Mouse (Mus musculus): Measurements from ENCODE around the gene Hoxb5. TPM values are rescaled to one million over a fixed set of nuclear protein-coding genes. Genes with fewer than 3 reads are reported as not detected.

The Hoxb5 gene
- polyA plus RNA-seq, 1 experiment from 2014 or later: 18.8 TPM

DNA sequence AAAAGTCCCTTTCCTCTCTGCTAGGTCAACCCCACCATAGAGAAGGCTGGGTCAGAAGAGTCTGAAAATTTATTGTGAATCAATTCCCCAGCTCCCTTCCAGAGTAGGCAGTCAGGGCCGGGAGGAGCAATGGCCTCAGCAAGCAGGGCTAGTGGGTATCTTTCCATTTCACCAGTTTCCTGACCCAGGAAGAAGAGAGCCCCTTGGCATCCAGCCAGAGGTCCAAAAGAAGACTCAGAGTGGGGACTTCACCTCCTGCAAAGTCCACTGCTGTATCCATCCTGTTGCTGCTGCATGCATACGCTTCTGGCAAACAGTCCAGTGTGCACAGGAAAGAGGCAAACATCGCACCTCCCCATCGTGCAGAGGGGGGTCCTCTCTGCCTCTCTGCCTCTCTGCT, 27.2 kb upstream of the Hoxb5 start:
- peak overlapping the region; percentile 100 for H3K27ac ChIP-seq
- H3K9ac ChIP-seq: 0 out of 2 replicates have a peak overlapping the region, but pooled peaks have one; percentile 3
- H3K4me3 ChIP-seq (replicated peaks): no peak overlapping the region; the same call in 1 of the 2 replicates
- 41% methylated on average over 4 of the region's 4 CpGs for WGBS
- H3K4me2 ChIP-seq: peak overlapping the region; percentile 13; the same call in 1 of the 2 replicates
- ATAC-seq (replicated peaks; ENCODE audit: low FRiP score): no peak
- H3K27me3 ChIP-seq: peaks cover 27% of the 10 kb centered on the region
- H3K4me1 ChIP-seq: peaks cover 91% of the 10 kb centered on the region
- no peaks in the 10 kb centered on the region for H3K9me3 ChIP-seq (replicated peaks)
- H3K36me3 ChIP-seq: 0 out of 2 replicates have a peak, but pooled peaks cover 4% of the 10 kb centered on the region

DNA sequence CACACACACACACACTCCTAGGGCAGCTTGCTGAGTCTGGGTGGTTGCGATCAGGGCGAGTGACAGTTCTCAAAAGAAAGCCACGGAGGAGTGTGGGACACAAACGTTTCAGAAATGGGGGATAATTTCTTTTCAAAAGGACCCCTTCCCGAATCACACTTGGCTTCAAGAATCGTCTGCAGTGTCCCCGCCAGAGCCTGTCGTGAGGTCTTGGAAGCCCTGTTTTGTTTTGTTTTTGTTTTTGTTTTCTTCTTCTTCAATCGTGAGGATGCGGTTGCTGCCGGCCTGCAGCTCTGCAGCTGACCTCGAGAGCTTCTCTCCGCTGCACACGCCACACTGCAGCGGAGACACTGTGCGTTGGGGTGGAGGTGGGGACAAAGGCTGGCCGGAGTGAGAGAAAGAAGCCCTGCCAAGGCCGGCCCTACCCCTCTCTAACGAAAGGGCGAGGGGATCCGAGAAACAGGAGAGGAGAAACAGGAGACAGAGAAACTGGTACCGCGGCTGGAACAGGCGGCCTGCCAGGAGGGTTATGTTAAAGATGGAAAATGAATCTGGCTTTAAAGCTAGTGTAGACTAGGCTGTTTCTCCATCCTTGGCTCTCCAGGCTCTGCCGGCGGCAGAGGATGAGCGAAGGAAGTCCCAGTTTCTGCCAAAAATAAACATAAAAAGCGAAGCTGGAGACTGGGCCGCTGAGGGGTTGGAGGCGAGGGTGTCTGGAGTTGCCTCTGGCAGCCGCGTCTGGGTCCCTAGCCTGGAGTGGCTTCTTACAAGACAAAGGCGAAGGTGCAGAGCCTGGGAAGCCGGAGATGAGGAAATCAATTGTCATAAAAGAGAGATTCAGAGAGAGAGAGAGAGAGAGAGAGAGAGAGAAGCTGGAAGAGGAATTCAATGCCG, 25.7 kb upstream of the Hoxb5 start:
- Histone ChIP-seq H3K4me3 (replicated peaks) (peak overlapping the region; percentile 80), H3K27me3 (peaks cover 27% of the 10 kb centered on the region), H3K27ac (peak overlapping the region; percentile 100), H3K36me3 (0 out of 2 replicates have a peak, but pooled peaks cover 4% of the 10 kb centered on the region), H3K4me1 (peaks cover 92% of the 10 kb centered on the region), H3K9me3 (replicated peaks) (no peaks in the 10 kb centered on the region), H3K9ac (peak overlapping the region; percentile 46), H3K4me2 (peak overlapping the region; percentile 90)
- WGBS: 3% methylated on average over 35 of the region's 35 CpGs
- ATAC-seq (replicated peaks; ENCODE audit: low FRiP score): no peak

DNA sequence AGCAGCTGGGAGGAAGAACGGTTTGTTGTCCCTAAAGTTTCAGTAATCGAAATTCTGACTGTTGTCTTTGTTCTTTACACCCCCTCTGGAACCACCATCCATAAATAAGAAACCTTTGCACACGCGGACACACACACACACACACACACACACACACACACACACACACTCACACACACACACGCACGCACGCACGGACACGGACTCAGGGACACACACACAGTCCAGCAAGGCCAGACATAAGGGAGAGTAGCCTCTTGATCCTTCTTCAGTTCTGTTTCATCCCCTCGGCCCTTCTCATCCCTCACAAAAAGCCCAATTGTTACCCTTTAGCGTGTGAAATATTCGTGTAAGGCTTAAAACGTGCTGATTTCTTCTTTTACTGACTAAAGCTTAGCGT, 24.8 kb upstream of the Hoxb5 start:
- Histone ChIP-seq H3K4me3 (replicated peaks) (peak overlapping the region; percentile 80), H3K27me3 (peaks cover 22% of the 10 kb centered on the region), H3K36me3 (0 out of 2 replicates have a peak, but pooled peaks cover 4% of the 10 kb centered on the region), H3K4me1 (peaks cover 82% of the 10 kb centered on the region), H3K27ac (peak overlapping the region; percentile 100), H3K4me2 (peak overlapping the region; percentile 90), H3K9me3 (replicated peaks) (no peaks in the 10 kb centered on the region), H3K9ac (peak overlapping the region; percentile 46)
- ATAC-seq (replicated peaks; ENCODE audit: low FRiP score): no peak
- 9% methylated on average over 14 of the region's 14 CpGs for WGBS

DNA sequence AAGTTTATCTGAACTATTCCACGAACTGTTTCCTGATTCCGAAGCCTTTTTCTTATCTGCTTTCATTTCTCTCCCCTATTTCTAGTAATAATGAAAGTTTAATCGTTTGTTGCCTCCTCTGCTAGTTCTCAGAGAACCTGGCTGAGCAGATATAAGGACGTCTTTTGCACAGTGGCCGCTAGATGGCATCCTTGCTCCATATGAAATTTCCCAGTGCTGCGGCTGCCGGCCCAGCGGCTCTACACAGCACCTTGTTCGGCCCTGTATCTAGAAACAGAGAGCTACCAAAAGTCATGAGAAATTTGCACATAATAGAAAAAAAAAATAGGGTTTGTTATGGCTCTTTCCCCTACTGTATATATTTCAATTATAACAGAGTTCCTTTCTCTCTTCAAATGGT, 24.4 kb upstream of the Hoxb5 start:
- peak; percentile 57 for ATAC-seq (replicated peaks; ENCODE audit: low FRiP score)
- WGBS: 0% methylated on average over 9 of the region's 9 CpGs
- H3K9ac ChIP-seq: peak overlapping the region; percentile 46
- H3K4me3 ChIP-seq (replicated peaks): peak overlapping the region; percentile 80
- H3K4me2 ChIP-seq: peak overlapping the region; percentile 90
- 0 out of 2 replicates have a peak, but pooled peaks cover 4% of the 10 kb centered on the region for H3K36me3 ChIP-seq
- peaks cover 80% of the 10 kb centered on the region for H3K4me1 ChIP-seq
- H3K27me3 ChIP-seq: peaks cover 17% of the 10 kb centered on the region
- H3K9me3 ChIP-seq (replicated peaks): no peaks in the 10 kb centered on the region
- H3K27ac ChIP-seq: peak overlapping the region; percentile 100

DNA sequence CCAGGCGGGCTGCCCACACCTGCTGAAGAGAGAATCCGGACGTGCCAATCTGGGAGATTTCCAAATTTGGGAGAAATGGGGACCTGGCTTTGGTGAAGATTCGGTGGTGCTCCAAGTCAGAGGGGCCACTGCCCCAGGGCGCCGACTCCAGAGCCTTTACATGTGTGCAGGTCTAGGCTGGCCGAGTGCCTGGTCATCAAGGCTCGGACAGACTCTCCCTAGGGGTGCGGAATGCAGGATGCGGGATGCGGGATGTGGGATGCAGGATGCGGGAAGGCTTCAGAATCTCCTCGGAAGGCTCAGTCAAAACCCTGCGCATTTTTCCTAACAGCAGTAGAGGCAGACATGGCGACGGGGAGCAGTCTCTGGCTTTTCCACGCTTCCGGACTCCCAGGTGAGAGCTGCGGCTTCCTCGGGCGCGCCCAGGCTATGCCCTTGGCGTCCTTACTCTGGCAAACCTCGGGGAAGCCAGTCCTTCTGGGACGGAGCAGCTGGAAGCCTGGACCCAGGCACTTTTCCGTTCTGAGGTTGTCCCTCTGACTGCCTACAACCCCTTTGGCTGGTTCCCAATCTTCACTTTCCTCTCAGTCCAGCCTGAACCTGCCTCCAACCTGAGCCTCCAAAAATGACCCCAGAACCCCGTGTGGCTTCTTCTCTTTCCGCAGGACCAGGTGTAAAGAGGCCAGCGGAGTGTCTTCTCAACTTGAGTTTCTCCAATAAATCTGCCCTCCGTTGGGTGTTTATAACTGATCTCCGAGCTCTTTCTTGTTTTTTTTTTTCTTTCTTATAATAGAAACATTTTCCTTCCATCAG, 23.5 kb upstream of the Hoxb5 start:
- peak overlapping the region; percentile 80 for H3K4me3 ChIP-seq (replicated peaks)
- no peaks in the 10 kb centered on the region for H3K9me3 ChIP-seq (replicated peaks)
- 0 out of 2 replicates have a peak, but pooled peaks cover 4% of the 10 kb centered on the region for H3K36me3 ChIP-seq
- H3K4me2 ChIP-seq: peak overlapping the region; percentile 90
- H3K27ac ChIP-seq: peak overlapping the region; percentile 100
- WGBS: 4% methylated on average over 31 of the region's 31 CpGs
- peak overlapping the region; percentile 96 for H3K9ac ChIP-seq
- peaks cover 10% of the 10 kb centered on the region for H3K27me3 ChIP-seq
- H3K4me1 ChIP-seq: peaks cover 71% of the 10 kb centered on the region
- no peak for ATAC-seq (replicated peaks; ENCODE audit: low FRiP score)

DNA sequence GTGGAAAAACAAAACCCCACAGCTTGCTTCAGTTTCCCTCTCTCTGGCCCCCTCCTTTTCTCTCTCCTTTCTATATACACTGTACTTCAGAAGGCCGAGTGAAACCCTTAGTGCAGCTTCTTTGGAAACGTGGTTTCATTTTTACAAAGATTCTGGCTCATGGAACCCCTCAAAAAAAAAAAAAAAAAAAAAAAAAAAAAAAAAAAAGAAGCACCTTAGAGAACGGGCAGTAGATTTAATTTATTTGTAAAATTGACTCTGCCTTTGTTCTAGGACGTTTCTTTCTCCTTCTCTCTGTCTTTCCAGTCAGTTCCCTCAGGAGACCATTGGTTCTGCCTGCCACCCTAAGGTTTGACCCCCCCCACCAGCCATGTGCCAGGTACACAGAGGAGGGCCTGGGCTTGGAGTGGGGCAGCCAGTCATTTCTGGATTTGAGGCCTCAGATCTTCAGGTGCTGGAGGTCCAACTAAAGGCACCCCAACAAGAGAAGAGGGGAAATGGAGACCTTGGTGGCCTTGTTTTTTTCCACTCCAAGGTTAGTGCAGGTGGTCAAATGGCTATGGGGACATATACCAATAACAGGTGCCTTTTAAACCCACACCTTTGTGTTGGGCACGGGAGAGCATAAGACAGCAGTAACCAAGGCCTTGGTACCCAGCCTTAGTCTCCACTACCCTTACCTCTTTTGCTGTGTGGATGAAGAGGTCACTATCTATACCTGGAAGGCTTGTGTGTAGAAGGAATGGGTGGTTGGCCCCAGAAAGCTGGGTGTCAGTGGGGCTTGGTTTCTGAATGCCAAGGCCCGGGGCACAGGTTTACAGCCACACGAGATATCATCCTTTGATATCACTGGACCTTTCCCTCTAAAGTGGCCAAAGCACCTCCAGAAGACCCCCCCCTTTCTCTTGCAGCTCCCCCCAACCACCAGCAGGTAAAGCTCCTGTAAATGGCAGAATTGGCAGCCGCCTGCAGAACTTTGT, 22.4 kb upstream of the Hoxb5 start:
- Histone ChIP-seq H3K4me2 (peak overlapping the region; percentile 90), H3K27ac (peak overlapping the region; percentile 100), H3K4me3 (replicated peaks) (peak overlapping the region; percentile 80), H3K36me3 (no peaks in the 10 kb centered on the region), H3K9ac (peak overlapping the region; percentile 96), H3K9me3 (replicated peaks) (no peaks in the 10 kb centered on the region), H3K4me1 (peaks cover 62% of the 10 kb centered on the region), H3K27me3 (peaks cover 7% of the 10 kb centered on the region; the same call in 1 of the 2 replicates)
- ATAC-seq (replicated peaks; ENCODE audit: low FRiP score): no peak
- WGBS: 31% methylated on average over 8 of the region's 8 CpGs

DNA sequence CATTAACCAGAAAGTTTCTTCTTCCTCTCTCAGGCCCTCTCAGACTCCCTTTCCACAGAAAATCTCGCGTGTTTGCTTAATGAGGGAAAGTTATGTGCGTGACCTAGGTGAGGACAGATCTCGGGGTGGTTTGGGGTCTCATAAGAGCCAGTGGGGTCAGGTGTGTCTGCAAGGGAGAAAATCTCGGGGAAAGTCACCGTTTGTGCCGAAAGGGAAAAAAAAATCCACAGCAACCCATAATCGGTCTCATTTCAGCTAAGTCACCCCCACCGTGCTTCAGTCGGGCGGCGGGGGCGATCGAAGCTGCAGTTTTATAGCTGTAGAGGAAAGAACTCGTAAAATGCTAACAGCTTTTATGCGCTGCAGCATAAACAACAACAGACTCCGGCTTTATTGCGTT, 21.7 kb upstream of the Hoxb5 start:
- peak overlapping the region; percentile 96 for H3K9ac ChIP-seq
- WGBS: 7% methylated on average over 18 of the region's 18 CpGs

DNA sequence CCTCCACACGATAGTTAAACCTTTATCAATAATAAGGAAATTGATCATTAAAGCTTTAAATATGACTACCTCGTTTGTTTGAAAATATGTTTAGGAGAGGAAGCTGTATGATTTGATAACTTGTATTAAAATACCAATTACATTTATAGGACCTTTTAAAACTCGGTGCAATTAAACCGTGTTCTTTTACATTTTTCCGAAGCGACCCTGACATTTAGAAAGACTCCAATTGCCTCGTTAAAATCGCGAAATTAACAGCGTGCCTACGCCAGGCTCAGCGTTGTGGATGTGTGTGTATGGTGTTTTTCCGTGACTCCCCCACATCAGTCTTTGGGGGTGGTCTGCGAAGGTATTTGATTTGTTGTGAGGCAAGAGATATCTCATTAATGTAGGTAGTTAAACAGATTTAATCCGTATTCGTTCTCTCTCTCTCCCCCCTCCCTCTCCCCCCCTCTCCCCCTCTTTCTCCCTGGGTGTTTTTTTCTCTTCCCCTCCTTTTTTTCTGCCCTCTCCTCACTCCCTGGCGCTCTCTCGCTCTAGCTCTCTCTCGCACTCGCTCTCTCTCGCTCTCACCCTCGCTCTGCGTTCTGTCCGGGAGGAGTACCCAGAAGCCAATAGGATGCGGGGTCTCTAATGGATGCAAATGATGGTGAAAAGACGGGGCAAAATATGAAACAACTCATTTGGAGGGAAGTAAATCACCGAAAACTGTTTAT, 21.1 kb upstream of the Hoxb5 start, which contains the start of gene Hoxb8:
Gene Hoxb8, plus strand, starts transcription at position 51 of the 716 bp plus-strand sequence.
- H3K4me2 ChIP-seq: peak within 1 kb of the TSS; percentile 90
- H3K4me1 ChIP-seq: peaks cover 49% of the 10 kb centered on the region
- H3K9me3 ChIP-seq (replicated peaks): no peaks in the 10 kb centered on the region
- H3K36me3 ChIP-seq: no peaks in the 10 kb centered on the region
- no peak for ATAC-seq (replicated peaks; ENCODE audit: low FRiP score)
- under 1% methylated on average over 27 of the region's 27 CpGs for WGBS
- H3K4me3 ChIP-seq (replicated peaks): peak within 1 kb of the TSS; percentile 80
- peaks cover 3% of the 10 kb centered on the region; the same call in 1 of the 2 replicates for H3K27me3 ChIP-seq
- peak within 1 kb of the TSS; percentile 100 for H3K27ac ChIP-seq
- H3K9ac ChIP-seq: peak within 1 kb of the TSS; percentile 96

More for the DNA sequence above, 21.7 kb upstream of the Hoxb5 start:
- H3K9me3 ChIP-seq (replicated peaks): no peaks in the 10 kb centered on the region
- peak overlapping the region; percentile 80 for H3K4me3 ChIP-seq (replicated peaks)
- H3K4me1 ChIP-seq: peaks cover 55% of the 10 kb centered on the region
- no peaks in the 10 kb centered on the region for H3K36me3 ChIP-seq
- peak overlapping the region; percentile 90 for H3K4me2 ChIP-seq
- peak overlapping the region; percentile 100 for H3K27ac ChIP-seq
- no peak for ATAC-seq (replicated peaks; ENCODE audit: low FRiP score)
- peaks cover 7% of the 10 kb centered on the region; the same call in 1 of the 2 replicates for H3K27me3 ChIP-seq

DNA sequence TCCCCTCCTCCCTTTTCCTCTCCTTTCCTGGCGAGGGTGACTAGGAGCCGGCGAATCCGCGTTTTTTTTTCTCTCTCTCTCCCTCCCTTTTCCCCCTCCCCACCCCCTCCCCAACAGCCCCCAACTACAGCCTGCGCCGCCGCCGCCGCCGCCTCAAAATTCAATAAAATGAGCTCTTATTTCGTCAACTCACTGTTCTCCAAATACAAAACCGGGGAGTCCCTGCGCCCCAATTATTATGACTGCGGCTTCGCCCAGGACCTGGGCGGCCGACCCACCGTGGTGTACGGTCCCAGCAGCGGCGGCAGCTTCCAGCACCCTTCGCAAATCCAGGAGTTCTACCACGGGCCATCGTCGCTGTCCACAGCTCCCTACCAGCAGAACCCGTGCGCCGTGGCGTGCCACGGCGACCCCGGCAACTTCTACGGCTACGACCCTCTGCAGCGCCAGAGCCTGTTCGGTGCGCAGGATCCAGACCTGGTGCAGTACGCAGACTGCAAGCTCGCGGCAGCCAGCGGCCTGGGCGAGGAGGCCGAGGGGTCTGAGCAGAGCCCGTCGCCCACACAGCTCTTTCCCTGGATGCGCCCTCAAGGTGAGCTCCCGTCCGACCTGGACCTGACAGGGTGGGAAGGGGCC, 20.2 kb upstream of the Hoxb5 start:
- Histone ChIP-seq H3K4me3 (replicated peaks) (peak overlapping the region; percentile 80), H3K27me3 (peaks cover 3% of the 10 kb centered on the region; the same call in 1 of the 2 replicates), H3K36me3 (no peaks in the 10 kb centered on the region), H3K9me3 (replicated peaks) (no peaks in the 10 kb centered on the region), H3K9ac (peak overlapping the region; percentile 96), H3K4me1 (peaks cover 47% of the 10 kb centered on the region), H3K27ac (peak overlapping the region; percentile 100), H3K4me2 (peak overlapping the region; percentile 90)
- under 1% methylated on average over 49 of the region's 49 CpGs for WGBS
- no peak for ATAC-seq (replicated peaks; ENCODE audit: low FRiP score)

All from kidney, embryonic 15.5 days (tissue).